Mouse (Mus musculus): ENCODE measurements around the gene Ceacam14. TPM values are rescaled to one million over a fixed set of nuclear protein-coding genes. Genes with fewer than 3 reads are reported as not detected.

Gene Ceacam14
- total RNA-seq (2014; rRNA removed) (not detected in 2 replicates), polyA plus RNA-seq (2015; fragmentation: Nextera tagmentation; extraction: Ambion mirVana) (not detected in 2 replicates)

GRCm38 (mm10) chr7:17812333-17812732, at the start of gene Ceacam14:
Gene Ceacam14 (plus strand): TSS chr7:17812633.
- DNase-seq (ENCODE audit: low spot score) (no peak), ATAC-seq (ENCODE audit: low FRiP score) (no peak)
- Histone ChIP-seq H3K9me3 (ENCODE audit: low read length) (peaks cover 51% of the 10 kb centered on the region), H3K4me1 (ENCODE audit: insufficient read depth, low read length) (no peaks in the 10 kb centered on the region), H3K27ac (ENCODE audit: low read depth, low read length) (no peak within 1 kb of the TSS), H3K9ac (replicated peaks; ENCODE audit: low read length, poor library complexity, severe bottlenecking) (no peak within 1 kb of the TSS), H3K36me3 (ENCODE audit: insufficient read depth, low read length) (no peaks in the 10 kb centered on the region), H3K4me3 (ENCODE audit: low read depth, low read length) (no peak within 1 kb of the TSS), H3K4me2 (ENCODE audit: low read depth, low read length, poor library complexity, severe bottlenecking) (no peak within 1 kb of the TSS), H3K27me3 (ENCODE audit: insufficient read depth, low read length) (no peaks in the 10 kb centered on the region)
- no peak for TF ChIP-seq CTCF (IDR thresholded peaks at IDR 0.05)
- WGBS, result 62% methylated on average over 4 of the region's 4 CpGs

Other genes with a start within 250 kb of the Ceacam14 start
- gene Ceacam5, start 99.4 kb upstream of the Ceacam14 start, total RNA-seq (2014; rRNA removed), result not detected in 2 replicates
- not detected in 2 replicates for gene Ceacam5, start 99.4 kb upstream of the Ceacam14 start, polyA plus RNA-seq (2015; fragmentation: Nextera tagmentation; extraction: Ambion mirVana)
- not detected in 2 replicates for gene Gm5155, start 59.1 kb downstream of the Ceacam14 start, total RNA-seq (2014; rRNA removed)
- gene Gm5155, start 59.1 kb downstream of the Ceacam14 start, polyA plus RNA-seq (2015; fragmentation: Nextera tagmentation; extraction: Ambion mirVana), result not detected in 2 replicates
- gene Ceacam11, start 159.5 kb downstream of the Ceacam14 start, total RNA-seq (2014; rRNA removed), result not detected in 2 replicates
- not detected in 2 replicates for gene Ceacam11, start 159.5 kb downstream of the Ceacam14 start, polyA plus RNA-seq (2015; fragmentation: Nextera tagmentation; extraction: Ambion mirVana)
- gene Ceacam13, start 197.3 kb downstream of the Ceacam14 start, total RNA-seq (2014; rRNA removed), result not detected in 2 replicates
- gene Ceacam13, start 197.3 kb downstream of the Ceacam14 start, polyA plus RNA-seq (2015; fragmentation: Nextera tagmentation; extraction: Ambion mirVana), result not detected in 2 replicates